Mouse (Mus musculus): ENCODE data around the gene Otud7b. TPM values are rescaled to one million over a fixed set of nuclear protein-coding genes. Genes with fewer than 3 reads are reported as not detected.

Gene Otud7b
- total and polyA plus RNA-seq, 2 experiments from 2014 or later = 9.0 to 10.1 TPM

DNA sequence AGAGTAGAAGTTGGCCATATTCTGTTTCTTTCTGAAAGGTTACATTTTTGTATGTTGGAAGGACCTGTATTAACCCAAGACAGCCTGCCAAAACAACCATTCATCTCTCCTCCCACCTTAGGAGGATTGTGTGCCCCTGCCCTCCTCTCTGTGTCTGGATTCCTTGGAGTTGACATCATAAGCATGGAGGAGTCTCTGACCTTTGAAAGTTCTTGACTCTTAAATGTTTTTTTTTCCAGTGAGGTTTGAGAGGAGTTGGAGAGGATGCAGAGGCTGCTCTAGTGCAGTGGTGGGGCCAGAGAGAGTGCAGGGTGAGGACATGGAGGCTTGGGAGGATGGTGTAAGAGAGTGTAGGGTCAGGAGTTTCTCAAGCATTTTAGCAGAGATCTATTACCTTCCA lies 23.8 kb downstream of the Otud7b start:
- Histone ChIP-seq H3K4me2 (ENCODE audit: low read depth, low read length) (no peak overlapping the region), H3K36me3 (ENCODE audit: insufficient read depth, low read length) (no peaks in the 10 kb centered on the region), H3K27ac (no peak overlapping the region), H3K9ac (replicated peaks; ENCODE audit: low read length) (no peak overlapping the region), H3K4me3 (ENCODE audit: low read length) (no peak overlapping the region), H3K4me1 (ENCODE audit: insufficient read depth, low read length) (no peaks in the 10 kb centered on the region), H3K9me3 (ENCODE audit: low read length) (no peaks in the 10 kb centered on the region), H3K27me3 (ENCODE audit: insufficient read depth, low read length) (no peaks in the 10 kb centered on the region)
- ATAC-seq = no peak
- TF ChIP-seq CTCF (IDR thresholded peaks at IDR 0.05; ENCODE audit: low read depth) = no peak
- DNase-seq (ENCODE audit: low spot score) = no peak

DNA sequence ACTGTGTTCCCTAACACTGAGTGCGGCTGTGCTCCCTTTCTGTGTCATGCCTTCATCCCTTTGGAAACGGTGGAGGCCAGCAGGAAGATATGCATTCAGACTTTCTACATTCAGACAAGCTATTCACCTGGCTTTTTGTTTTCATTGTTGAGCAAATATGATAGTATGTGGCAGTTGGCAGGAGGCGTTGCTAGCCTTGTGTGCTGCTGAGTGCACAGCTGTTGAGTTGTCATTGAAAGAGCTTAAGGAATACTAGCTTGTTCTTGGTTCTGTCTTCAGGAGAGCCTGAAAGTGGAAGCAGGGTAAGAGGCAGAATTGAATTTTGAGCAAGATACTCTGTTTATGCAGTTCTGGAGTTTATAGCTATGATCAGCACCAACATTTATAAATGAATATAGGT lies 28.2 kb downstream of the Otud7b start:
- TF ChIP-seq CTCF (IDR thresholded peaks at IDR 0.05; ENCODE audit: low read depth) = no peak
- H3K4me1 ChIP-seq (ENCODE audit: insufficient read depth, low read length) = no peaks in the 10 kb centered on the region
- no peak overlapping the region for H3K27ac ChIP-seq
- H3K27me3 ChIP-seq (ENCODE audit: insufficient read depth, low read length) = no peaks in the 10 kb centered on the region
- H3K4me3 ChIP-seq (ENCODE audit: low read length) = no peak overlapping the region
- no peak overlapping the region for H3K4me2 ChIP-seq (ENCODE audit: low read depth, low read length)
- H3K9me3 ChIP-seq (ENCODE audit: low read length) = no peaks in the 10 kb centered on the region
- ATAC-seq = no peak
- 78% methylated on average over 3 of the region's 3 CpGs for WGBS
- H3K9ac ChIP-seq (replicated peaks; ENCODE audit: low read length) = no peak overlapping the region
- DNase-seq (ENCODE audit: low spot score) = no peak
- H3K36me3 ChIP-seq (ENCODE audit: insufficient read depth, low read length) = no peaks in the 10 kb centered on the region

DNA sequence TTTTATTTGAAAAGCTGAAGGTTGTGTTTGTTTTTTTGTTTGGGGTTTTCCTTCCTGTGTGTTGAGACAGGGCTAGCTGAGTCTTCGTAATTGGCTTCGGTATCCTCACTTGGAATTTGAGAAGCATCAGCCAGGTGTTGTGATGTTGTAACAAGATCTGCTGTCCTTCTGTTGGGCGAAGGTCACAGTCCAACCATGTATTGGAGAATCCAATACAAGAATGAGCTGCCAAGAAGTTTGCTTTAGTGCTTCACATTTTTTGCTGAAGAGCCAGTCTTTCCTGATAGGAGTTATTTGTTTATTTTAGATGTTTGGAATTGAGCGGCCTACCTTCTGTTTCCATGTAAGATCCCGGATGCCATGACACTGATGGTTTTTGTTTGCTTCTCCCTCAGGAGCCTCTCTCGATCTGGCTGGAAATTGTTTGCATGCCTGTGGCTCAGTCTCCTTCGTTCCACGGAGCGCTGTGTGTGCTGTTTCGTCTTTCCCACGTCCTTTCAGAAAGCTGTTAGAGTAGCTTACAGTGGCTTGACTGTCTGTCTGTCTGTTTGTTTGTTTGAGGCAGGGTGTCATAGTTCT lies 29.1 kb downstream of the Otud7b start:
- no peak overlapping the region for H3K9ac ChIP-seq (replicated peaks; ENCODE audit: low read length)
- WGBS = 72% methylated on average over 11 of the region's 11 CpGs
- H3K4me1 ChIP-seq (ENCODE audit: insufficient read depth, low read length) = no peaks in the 10 kb centered on the region
- H3K4me2 ChIP-seq (ENCODE audit: low read depth, low read length) = no peak overlapping the region
- H3K4me3 ChIP-seq (ENCODE audit: low read length) = no peak overlapping the region
- ATAC-seq (no peak), DNase-seq (ENCODE audit: low spot score) (no peak)
- H3K27me3 ChIP-seq (ENCODE audit: insufficient read depth, low read length) = no peaks in the 10 kb centered on the region
- H3K9me3 ChIP-seq (ENCODE audit: low read length) = no peaks in the 10 kb centered on the region
- no peak overlapping the region for H3K27ac ChIP-seq
- TF ChIP-seq CTCF (IDR thresholded peaks at IDR 0.05; ENCODE audit: low read depth) = no peak
- H3K36me3 ChIP-seq (ENCODE audit: insufficient read depth, low read length) = no peaks in the 10 kb centered on the region

DNA sequence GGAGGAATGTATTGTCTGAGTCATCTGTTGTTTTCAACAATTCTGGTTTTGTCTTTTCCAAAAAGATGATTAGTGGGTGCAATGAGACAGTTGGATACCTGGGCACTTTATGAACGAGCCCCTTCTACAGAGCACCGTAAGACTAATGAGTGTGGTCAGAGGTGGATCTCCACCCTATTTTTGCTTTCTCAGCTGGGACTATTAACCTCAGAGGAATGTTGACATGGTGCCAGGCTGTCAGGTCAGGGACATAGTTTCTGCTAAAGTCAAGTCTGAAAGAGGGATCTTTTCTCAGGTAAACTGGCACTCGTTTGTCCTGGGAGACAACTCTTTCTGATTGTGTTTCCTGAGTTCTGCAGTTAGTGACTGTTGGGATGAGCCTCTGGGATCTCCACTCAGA lies 30.7 kb downstream of the Otud7b start:
- no peak overlapping the region for H3K27ac ChIP-seq
- 81% methylated on average over 3 of the region's 3 CpGs for WGBS

DNA sequence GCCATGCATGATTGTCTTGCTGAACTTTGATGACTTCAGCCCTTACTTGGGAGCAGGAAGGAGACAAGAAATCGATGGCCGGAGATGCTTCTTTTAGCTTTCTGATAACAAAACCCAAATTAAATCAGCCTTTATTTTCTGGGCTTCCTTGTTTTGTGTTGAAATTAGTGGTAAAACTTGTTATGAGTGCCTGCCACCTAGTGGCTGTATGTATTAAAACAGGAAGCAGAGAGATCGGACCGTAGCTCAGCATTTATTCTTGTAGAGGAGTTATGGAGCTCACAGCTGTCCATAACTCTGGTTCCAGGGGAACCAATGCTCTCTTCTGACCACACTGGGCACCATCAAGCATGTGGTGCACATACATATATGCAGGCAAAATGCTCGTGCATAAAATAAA lies 43.6 kb downstream of the Otud7b start:
- H3K27me3 ChIP-seq (ENCODE audit: insufficient read depth, low read length) = no peaks in the 10 kb centered on the region
- DNase-seq (ENCODE audit: low spot score) = peak; percentile 84
- no peaks in the 10 kb centered on the region for H3K9me3 ChIP-seq (ENCODE audit: low read length)
- no peak overlapping the region for H3K4me3 ChIP-seq (ENCODE audit: low read length)
- no peak for ATAC-seq
- peaks cover 20% of the 10 kb centered on the region for H3K36me3 ChIP-seq (ENCODE audit: insufficient read depth, low read length)
- TF ChIP-seq CTCF (IDR thresholded peaks at IDR 0.05; ENCODE audit: low read depth) = peak; percentile 83
- no peaks in the 10 kb centered on the region for H3K4me1 ChIP-seq (ENCODE audit: insufficient read depth, low read length)
- H3K27ac ChIP-seq = no peak overlapping the region
- no peak overlapping the region for H3K4me2 ChIP-seq (ENCODE audit: low read depth, low read length)
- no peak overlapping the region for H3K9ac ChIP-seq (replicated peaks; ENCODE audit: low read length)
- 11% methylated on average over 5 of the region's 5 CpGs for WGBS

More for the DNA sequence above, 30.7 kb downstream of the Otud7b start:
- TF ChIP-seq CTCF (IDR thresholded peaks at IDR 0.05; ENCODE audit: low read depth) = no peak
- Histone ChIP-seq H3K9ac (replicated peaks; ENCODE audit: low read length) (no peak overlapping the region), H3K36me3 (ENCODE audit: insufficient read depth, low read length) (no peaks in the 10 kb centered on the region), H3K27me3 (ENCODE audit: insufficient read depth, low read length) (no peaks in the 10 kb centered on the region), H3K4me3 (ENCODE audit: low read length) (no peak overlapping the region), H3K9me3 (ENCODE audit: low read length) (no peaks in the 10 kb centered on the region), H3K4me1 (ENCODE audit: insufficient read depth, low read length) (no peaks in the 10 kb centered on the region), H3K4me2 (ENCODE audit: low read depth, low read length) (no peak overlapping the region)
- DNase-seq (ENCODE audit: low spot score) (no peak), ATAC-seq (no peak)

DNA sequence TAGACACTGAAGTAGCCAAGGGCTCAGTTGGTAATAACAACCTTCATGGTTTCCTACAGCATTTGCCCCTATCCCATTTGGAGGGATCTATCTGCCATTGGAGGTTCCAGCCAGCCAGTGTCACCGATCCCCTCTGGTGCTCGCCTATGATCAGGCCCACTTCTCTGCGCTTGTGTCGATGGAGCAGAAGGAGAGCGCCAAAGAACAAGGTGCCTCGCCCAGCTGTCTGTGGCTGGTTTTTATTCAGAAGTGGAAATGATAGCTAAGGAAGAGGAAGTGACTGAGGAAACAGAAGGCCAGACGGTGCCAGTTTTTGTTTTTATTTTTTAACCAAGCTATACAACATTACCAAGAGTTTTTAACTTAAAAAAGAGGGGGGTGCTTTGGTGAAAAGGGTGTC lies 47.5 kb downstream of the Otud7b start:
- WGBS = 90% methylated on average over 7 of the region's 7 CpGs
- H3K27me3 ChIP-seq (ENCODE audit: insufficient read depth, low read length) = no peaks in the 10 kb centered on the region
- H3K4me3 ChIP-seq (ENCODE audit: low read length) = no peak overlapping the region
- TF ChIP-seq CTCF (IDR thresholded peaks at IDR 0.05; ENCODE audit: low read depth) = no peak
- DNase-seq (ENCODE audit: low spot score) (no peak), ATAC-seq (no peak)
- H3K27ac ChIP-seq = no peak overlapping the region
- H3K9me3 ChIP-seq (ENCODE audit: low read length) = no peaks in the 10 kb centered on the region
- peaks cover 48% of the 10 kb centered on the region for H3K36me3 ChIP-seq (ENCODE audit: insufficient read depth, low read length)
- H3K9ac ChIP-seq (replicated peaks; ENCODE audit: low read length) = no peak overlapping the region
- H3K4me2 ChIP-seq (ENCODE audit: low read depth, low read length) = no peak overlapping the region
- no peaks in the 10 kb centered on the region for H3K4me1 ChIP-seq (ENCODE audit: insufficient read depth, low read length)

DNA sequence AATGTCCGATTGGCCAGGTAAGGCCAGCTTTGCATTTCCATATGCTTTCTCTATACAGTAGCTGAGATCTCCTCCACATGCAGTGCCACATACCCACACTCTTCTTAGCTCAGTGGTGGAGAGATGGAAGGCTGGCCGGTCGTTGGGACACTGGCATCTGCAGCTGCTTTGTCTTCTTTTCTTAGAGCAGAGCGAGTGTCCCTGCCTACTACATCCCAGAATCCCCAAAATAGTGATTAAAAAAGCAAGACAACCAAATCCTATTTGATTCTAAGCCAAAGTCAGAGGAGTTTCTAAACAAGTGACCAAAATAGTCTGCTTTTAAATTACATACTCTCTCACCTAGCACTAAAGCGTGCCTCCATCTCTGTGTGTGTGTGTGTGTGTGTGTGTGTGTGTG lies 48.3 kb downstream of the Otud7b start:
- H3K36me3 ChIP-seq (ENCODE audit: insufficient read depth, low read length) = peaks cover 48% of the 10 kb centered on the region
- 91% methylated on average over 5 of the region's 5 CpGs for WGBS
- H3K4me1 ChIP-seq (ENCODE audit: insufficient read depth, low read length) = no peaks in the 10 kb centered on the region
- H3K4me2 ChIP-seq (ENCODE audit: low read depth, low read length) = no peak overlapping the region
- no peaks in the 10 kb centered on the region for H3K27me3 ChIP-seq (ENCODE audit: insufficient read depth, low read length)
- no peaks in the 10 kb centered on the region for H3K9me3 ChIP-seq (ENCODE audit: low read length)
- H3K4me3 ChIP-seq (ENCODE audit: low read length) = no peak overlapping the region
- TF ChIP-seq CTCF (IDR thresholded peaks at IDR 0.05; ENCODE audit: low read depth) = no peak
- no peak overlapping the region for H3K9ac ChIP-seq (replicated peaks; ENCODE audit: low read length)
- ATAC-seq = no peak
- no peak for DNase-seq (ENCODE audit: low spot score)
- H3K27ac ChIP-seq = no peak overlapping the region

Data from hindbrain, postnatal 0 days (tissue).